Mouse (Mus musculus): ENCODE results near the gene Vmn1r191. TPM values are rescaled to one million over a fixed set of nuclear protein-coding genes. Genes with fewer than 3 reads are reported as not detected.
"Not testable (repeated sequence)": the region's sequence is repeated elsewhere in the genome, so short reads cannot be mapped to it uniquely, and the experiment has no call there.

Vmn1r191 gene
- not detected in 2 replicates for polyA plus RNA-seq (2015; fragmentation: Nextera tagmentation; extraction: Ambion mirVana)

GRCm38 (mm10) chr13:22183869-22184268 lies at the start of gene Vmn1r191:
Gene Vmn1r191 (minus strand): TSS chr13:22183969.
- 67% methylated on average over 1 of the region's 1 CpGs for WGBS
- no peak for ATAC-seq (ENCODE audit: low FRiP score)
- Histone ChIP-seq H3K4me1 (replicated peaks) (no peaks in the 10 kb centered on the region), H3K9me3 (no peaks in the 10 kb centered on the region), H3K36me3 (no peaks in the 10 kb centered on the region), H3K9ac (no peak within 1 kb of the TSS), H3K4me3 (no peak within 1 kb of the TSS), H3K27me3 (no peaks in the 10 kb centered on the region), H3K4me2 (no peak within 1 kb of the TSS), H3K27ac (no peak within 1 kb of the TSS)

- not testable (repeated sequence) for H3K4me3 ChIP-seq; H3K4me2 ChIP-seq; H3K27ac ChIP-seq; H3K36me3 ChIP-seq; H3K9ac ChIP-seq; ATAC-seq (ENCODE audit: low FRiP score); H3K27me3 ChIP-seq; H3K9me3 ChIP-seq; H3K4me1 ChIP-seq (replicated peaks)
- WGBS = 80% methylated on average over 1 of the region's 1 CpGs
Observed at GRCm38 (mm10) chr13:22223060-22223459, 39.3 kb upstream of the Vmn1r191 start, which contains the start of gene Vmn1r193. Gene Vmn1r193 (minus strand): TSS chr13:22223160.

GRCm38 (mm10) chr13:22192756-22193155 lies 9.0 kb upstream of the Vmn1r191 start:
- not testable (repeated sequence) for H3K36me3 ChIP-seq; H3K9ac ChIP-seq; H3K27ac ChIP-seq; H3K4me2 ChIP-seq; H3K27me3 ChIP-seq; H3K9me3 ChIP-seq; ATAC-seq (ENCODE audit: low FRiP score); H3K4me3 ChIP-seq; H3K4me1 ChIP-seq (replicated peaks)
- WGBS = 71% methylated on average over 3 of the region's 3 CpGs

DNA sequence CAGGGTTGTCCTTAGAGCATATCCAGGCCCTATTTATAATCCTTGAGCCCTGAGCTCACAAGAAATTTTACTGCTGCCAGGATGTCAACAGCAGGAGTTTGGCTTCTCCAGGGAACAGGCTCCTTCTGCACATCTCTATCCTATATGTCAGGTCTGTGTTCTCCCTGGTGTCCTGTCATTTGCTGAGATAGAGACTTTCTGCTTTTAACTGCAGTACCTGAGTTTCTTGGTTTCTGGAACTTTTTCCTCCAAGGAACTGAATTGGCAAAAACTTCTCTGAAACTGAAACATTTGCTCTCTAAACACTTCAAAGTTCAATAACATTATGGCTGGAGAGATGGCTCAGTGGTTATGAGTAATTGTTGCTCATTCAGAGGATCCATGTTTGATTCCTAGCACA lies 7.3 kb upstream of the Vmn1r191 start, which contains the start of gene Vmn1r192:
TSS of gene Vmn1r192 (minus strand) at position 101 of the 400 bp plus-strand sequence.
- Histone ChIP-seq H3K9me3 (no peaks in the 10 kb centered on the region), H3K4me3 (no peak within 1 kb of the TSS), H3K4me2 (no peak within 1 kb of the TSS), H3K27me3 (no peaks in the 10 kb centered on the region), H3K27ac (no peak within 1 kb of the TSS), H3K36me3 (no peaks in the 10 kb centered on the region), H3K9ac (no peak within 1 kb of the TSS), H3K4me1 (replicated peaks) (no peaks in the 10 kb centered on the region)
- ATAC-seq (ENCODE audit: low FRiP score) = no peak

DNA sequence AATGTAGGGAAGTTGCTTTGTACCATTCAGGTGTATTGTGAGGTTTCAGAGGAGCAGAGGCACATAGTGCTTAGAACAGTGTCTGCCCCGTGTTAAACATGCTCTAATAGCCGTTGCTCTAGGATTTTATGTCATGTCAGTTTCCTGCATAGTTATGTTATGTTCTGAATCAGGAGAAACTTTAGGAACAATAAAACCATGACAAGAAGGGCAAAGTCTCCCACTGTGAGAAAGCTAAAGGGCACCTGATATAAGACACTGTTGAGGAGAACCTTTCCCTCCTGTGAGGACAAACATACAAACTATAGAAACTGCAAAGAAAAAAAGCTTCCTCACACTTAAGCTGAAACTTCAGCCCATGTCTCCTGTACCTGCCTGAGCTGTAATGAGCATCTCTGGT lies 6.6 kb upstream of the Vmn1r191 start:
- H3K4me2 ChIP-seq = no peak overlapping the region
- H3K9ac ChIP-seq = no peak overlapping the region
- no peaks in the 10 kb centered on the region for H3K27me3 ChIP-seq
- H3K4me1 ChIP-seq (replicated peaks) = no peaks in the 10 kb centered on the region
- H3K36me3 ChIP-seq = no peaks in the 10 kb centered on the region
- no peak overlapping the region for H3K27ac ChIP-seq
- no peak for ATAC-seq (ENCODE audit: low FRiP score)
- H3K4me3 ChIP-seq = no peak overlapping the region
- H3K9me3 ChIP-seq = no peaks in the 10 kb centered on the region
- WGBS = 82% methylated on average over 2 of the region's 2 CpGs

DNA sequence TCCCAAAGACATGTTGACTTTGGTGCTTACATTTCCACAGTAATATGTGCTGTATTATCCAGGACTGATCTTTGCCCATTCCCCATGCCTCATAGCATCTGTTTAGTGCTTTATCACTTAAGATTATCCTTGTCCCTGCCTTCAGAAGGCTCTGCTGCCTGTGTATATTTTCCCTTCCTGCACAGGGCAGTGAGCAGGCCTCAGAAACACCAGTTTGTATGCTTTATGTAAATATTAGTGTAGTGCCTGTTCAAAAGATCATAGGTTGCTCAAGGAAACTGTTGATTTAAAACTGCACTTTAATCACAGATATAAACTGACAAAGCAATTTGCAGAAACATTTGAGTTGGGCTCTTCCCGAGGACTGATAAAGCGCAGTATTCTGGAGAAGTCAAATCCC lies 5.5 kb upstream of the Vmn1r191 start:
- H3K27me3 ChIP-seq = no peaks in the 10 kb centered on the region
- no peak for ATAC-seq (ENCODE audit: low FRiP score)
- H3K4me2 ChIP-seq = no peak overlapping the region
- no peaks in the 10 kb centered on the region for H3K9me3 ChIP-seq
- no peak overlapping the region for H3K27ac ChIP-seq
- no peaks in the 10 kb centered on the region for H3K36me3 ChIP-seq
- no peak overlapping the region for H3K9ac ChIP-seq
- H3K4me3 ChIP-seq = no peak overlapping the region
- no peaks in the 10 kb centered on the region for H3K4me1 ChIP-seq (replicated peaks)
- 95% methylated on average over 2 of the region's 2 CpGs for WGBS

DNA sequence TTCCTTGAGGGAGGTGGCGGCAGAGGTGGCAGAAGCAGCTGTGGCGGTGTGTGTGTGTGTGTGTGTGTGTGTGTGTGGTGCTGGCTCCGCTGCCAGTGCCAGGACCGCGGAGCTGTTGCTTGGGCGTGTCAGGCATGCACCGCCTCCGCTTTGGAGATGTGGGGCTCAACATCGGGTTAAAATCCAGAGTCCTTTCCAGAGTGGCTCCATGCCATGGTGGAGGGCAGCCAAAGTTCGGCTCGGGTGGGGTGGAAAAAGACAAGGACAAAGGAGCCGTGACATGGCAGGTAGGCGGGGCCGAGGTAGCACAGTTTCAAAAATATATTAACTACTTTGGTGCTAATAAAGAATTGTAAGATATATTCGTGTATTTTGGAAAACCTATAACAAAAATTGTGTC lies 15.4 kb downstream of the Vmn1r191 start:
- Histone ChIP-seq H3K4me1 (replicated peaks) (no peaks in the 10 kb centered on the region), H3K36me3 (no peaks in the 10 kb centered on the region), H3K27ac (no peak overlapping the region), H3K9ac (no peak overlapping the region), H3K4me3 (no peak overlapping the region), H3K4me2 (no peak overlapping the region), H3K27me3 (no peaks in the 10 kb centered on the region), H3K9me3 (peaks cover 8% of the 10 kb centered on the region)
- WGBS = 92% methylated on average over 15 of the region's 15 CpGs
- ATAC-seq (ENCODE audit: low FRiP score) = no peak

DNA sequence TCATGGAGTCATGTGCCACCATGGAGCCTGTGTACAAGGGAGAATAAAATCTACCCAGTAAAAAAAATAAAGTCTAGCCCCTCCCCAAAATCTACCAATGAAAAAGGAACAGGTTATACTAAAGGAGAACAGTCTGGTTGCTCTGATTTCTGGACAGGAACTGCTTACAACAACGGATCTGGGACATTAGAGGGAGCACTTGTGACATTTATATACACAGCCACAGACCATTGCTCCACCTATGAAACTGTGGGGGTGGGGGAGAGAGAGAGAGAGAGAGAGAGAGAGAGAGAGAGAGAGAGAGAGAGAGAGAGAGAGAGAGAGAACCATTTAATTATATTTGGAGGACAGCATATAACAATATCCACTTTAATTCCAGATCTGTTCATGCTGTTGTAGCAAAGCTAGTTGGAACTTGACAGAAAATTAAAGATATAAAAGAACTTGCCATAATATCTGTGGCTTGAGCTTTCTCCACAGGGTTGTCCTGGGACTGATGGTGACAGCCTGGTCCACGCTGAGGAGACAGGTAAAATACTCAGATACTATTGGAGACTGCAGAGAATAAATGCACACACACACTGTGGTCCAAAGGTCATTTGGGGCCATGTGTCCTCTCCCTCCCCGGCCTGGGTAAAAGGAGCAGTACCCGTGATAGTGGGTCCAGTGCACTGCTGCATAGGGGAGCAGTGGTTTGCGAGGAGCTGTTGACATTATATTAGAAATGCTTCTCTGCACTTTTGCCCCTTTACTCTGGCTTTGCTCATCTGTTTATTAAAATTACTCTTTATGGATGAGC lies 47.1 kb downstream of the Vmn1r191 start:
- H3K27ac ChIP-seq; H3K4me2 ChIP-seq; H3K9me3 ChIP-seq; H3K27me3 ChIP-seq; H3K4me1 ChIP-seq (replicated peaks); H3K4me3 ChIP-seq; ATAC-seq (ENCODE audit: low FRiP score); H3K36me3 ChIP-seq; H3K9ac ChIP-seq: not testable (repeated sequence)
- WGBS = 82% methylated on average over 5 of the region's 5 CpGs

Small RNA genes within 50 kb of the gene (microRNA-seq; reads per million reads assigned to microRNA genes)
- gene Gm23282 (not detected), gene Gm25084 (not detected)

Other genes starting within 250 kb of the Vmn1r191 start
- 16.8 and 19.9 TPM in 2 replicates for gene Zfp184, start 238.9 kb downstream of the Vmn1r191 start, polyA plus RNA-seq (2015; fragmentation: Nextera tagmentation; extraction: Ambion mirVana)
- gene Pom121l2, start 202.8 kb downstream of the Vmn1r191 start, polyA plus RNA-seq (2015; fragmentation: Nextera tagmentation; extraction: Ambion mirVana) = not detected in 2 replicates
- 0.12 and 0.14 TPM in 2 replicates for gene Prss16, start 174.2 kb downstream of the Vmn1r191 start, polyA plus RNA-seq (2015; fragmentation: Nextera tagmentation; extraction: Ambion mirVana)
- 1.9 TPM in 1 of 2 replicates, not detected in the other for gene Hist1h2ah, start 148.4 kb downstream of the Vmn1r191 start, polyA plus RNA-seq (2015; fragmentation: Nextera tagmentation; extraction: Ambion mirVana)
- gene Hist1h2bk, start 148.1 kb downstream of the Vmn1r191 start, polyA plus RNA-seq (2015; fragmentation: Nextera tagmentation; extraction: Ambion mirVana) = 0.84 and 3.1 TPM in 2 replicates
- gene Hist1h4i, start 142.6 kb downstream of the Vmn1r191 start, polyA plus RNA-seq (2015; fragmentation: Nextera tagmentation; extraction: Ambion mirVana) = 12.2 and 12.9 TPM in 2 replicates
- gene Hist1h2ag, start 141.0 kb downstream of the Vmn1r191 start, polyA plus RNA-seq (2015; fragmentation: Nextera tagmentation; extraction: Ambion mirVana) = 11.9 and 17.6 TPM in 2 replicates
- gene Hist1h2bj, start 140.8 kb downstream of the Vmn1r191 start, polyA plus RNA-seq (2015; fragmentation: Nextera tagmentation; extraction: Ambion mirVana) = 1.8 and 5.0 TPM in 2 replicates
- not detected in 2 replicates for gene Vmn1r188, start 99.5 kb downstream of the Vmn1r191 start, polyA plus RNA-seq (2015; fragmentation: Nextera tagmentation; extraction: Ambion mirVana)
- gene Vmn1r189, start 78.1 kb downstream of the Vmn1r191 start, polyA plus RNA-seq (2015; fragmentation: Nextera tagmentation; extraction: Ambion mirVana) = not detected in 2 replicates
- gene Vmn1r192, start 7.2 kb upstream of the Vmn1r191 start, polyA plus RNA-seq (2015; fragmentation: Nextera tagmentation; extraction: Ambion mirVana) = not detected in 2 replicates
- not detected in 2 replicates for gene Vmn1r193, start 39.2 kb upstream of the Vmn1r191 start, polyA plus RNA-seq (2015; fragmentation: Nextera tagmentation; extraction: Ambion mirVana)
- gene Vmn1r194, start 60.2 kb upstream of the Vmn1r191 start, polyA plus RNA-seq (2015; fragmentation: Nextera tagmentation; extraction: Ambion mirVana) = not detected in 2 replicates
- gene Vmn1r195, start 86.6 kb upstream of the Vmn1r191 start, polyA plus RNA-seq (2015; fragmentation: Nextera tagmentation; extraction: Ambion mirVana) = not detected in 2 replicates
- gene Vmn1r196, start 106.0 kb upstream of the Vmn1r191 start, polyA plus RNA-seq (2015; fragmentation: Nextera tagmentation; extraction: Ambion mirVana) = not detected in 2 replicates
- not detected in 2 replicates for gene Vmn1r197, start 140.6 kb upstream of the Vmn1r191 start, polyA plus RNA-seq (2015; fragmentation: Nextera tagmentation; extraction: Ambion mirVana)
- not detected in 2 replicates for gene Vmn1r198, start 166.4 kb upstream of the Vmn1r191 start, polyA plus RNA-seq (2015; fragmentation: Nextera tagmentation; extraction: Ambion mirVana)
- not detected in 2 replicates for gene Vmn1r199, start 195.8 kb upstream of the Vmn1r191 start, polyA plus RNA-seq (2015; fragmentation: Nextera tagmentation; extraction: Ambion mirVana)
- gene Vmn1r200, start 206.4 kb upstream of the Vmn1r191 start, polyA plus RNA-seq (2015; fragmentation: Nextera tagmentation; extraction: Ambion mirVana) = not detected in 2 replicates

All from hindbrain, embryonic 13.5 days (tissue).